Mouse (Mus musculus) embryonic fibroblast, embryonic 13.5 days (primary cell): ENCODE results near the gene Fitm1. TPM values are rescaled to one million over a fixed set of nuclear protein-coding genes. Genes with fewer than 3 reads are reported as not detected.
A peak's percentile ranks its signal among the peaks of the same experiment; 100 is the strongest.

Source experiments
- H3K27ac ChIP-seq: 2 replicates; pipeline ENCODE4 v1.5.1; 2012; ENCODE audit warnings: low read length, control low read depth, inconsistent platforms; ENCODE audit not compliant: insufficient read depth
- H3K4me1 ChIP-seq: 2 replicates; pipeline ENCODE4 v1.6.1; 2011; ENCODE audit warnings: low read length; ENCODE audit not compliant: control insufficient read depth, insufficient read depth
- H3K4me3 ChIP-seq: 2 replicates; pipeline ENCODE4 v1.5.1; 2011; ENCODE audit warnings: mild to moderate bottlenecking, control low read depth, low read length; ENCODE audit not compliant: insufficient read depth
- CTCF ChIP-seq: IDR thresholded peaks from 2 replicates; pipeline ENCODE4 v1.5.1; 2011; ENCODE audit warnings: mild to moderate bottlenecking, control low read depth, low read length, moderate library complexity, borderline replicate concordance; ENCODE audit not compliant: insufficient read depth
- POLR2A ChIP-seq: IDR thresholded peaks from 2 replicates; pipeline ENCODE4 v1.6.1; 2011; ENCODE audit warnings: low read depth, mild to moderate bottlenecking, control low read depth, low read length, moderate library complexity
- polyA plus RNA-seq: library from polyadenylated mRNA; stranded (reverse); fragments of >200 nt; gene quantifications from 2 replicates; pipeline ENCODE4 v1.2.4, GENCODE M21; 2011; ENCODE audit warnings: low read depth; ENCODE audit not compliant: missing spikeins, insufficient read length

The Fitm1 gene
- polyA plus RNA-seq = not detected in 2 replicates

DNA sequence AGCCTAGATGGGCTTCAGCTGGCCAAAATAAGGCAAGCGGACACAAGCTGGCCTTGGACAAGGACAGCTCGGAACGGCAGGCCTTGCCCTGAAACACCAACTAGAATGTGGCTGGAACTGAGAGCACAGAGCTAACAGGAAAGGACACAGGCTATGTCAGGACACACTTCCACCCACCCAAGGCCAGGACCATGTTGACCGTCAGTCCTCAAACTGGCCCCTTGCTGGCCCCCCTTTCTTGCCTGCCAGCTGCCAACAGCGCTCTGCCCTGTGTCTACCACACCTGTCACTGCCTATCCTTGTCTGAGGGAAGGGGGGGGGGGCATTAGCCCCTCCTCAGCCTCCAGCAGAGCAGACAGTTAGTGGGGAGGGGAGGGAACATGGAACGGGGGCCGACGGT is at the start of gene Fitm1:
Gene Fitm1 (plus strand): TSS at position 316 of the 400 bp plus-strand sequence.
- no peaks in the 10 kb centered on the region for H3K4me1 ChIP-seq
- no peak within 1 kb of the TSS for H3K27ac ChIP-seq
- TF ChIP-seq CTCF (no peak), POLR2A (no peak)
- H3K4me3 ChIP-seq = no peak within 1 kb of the TSS

DNA sequence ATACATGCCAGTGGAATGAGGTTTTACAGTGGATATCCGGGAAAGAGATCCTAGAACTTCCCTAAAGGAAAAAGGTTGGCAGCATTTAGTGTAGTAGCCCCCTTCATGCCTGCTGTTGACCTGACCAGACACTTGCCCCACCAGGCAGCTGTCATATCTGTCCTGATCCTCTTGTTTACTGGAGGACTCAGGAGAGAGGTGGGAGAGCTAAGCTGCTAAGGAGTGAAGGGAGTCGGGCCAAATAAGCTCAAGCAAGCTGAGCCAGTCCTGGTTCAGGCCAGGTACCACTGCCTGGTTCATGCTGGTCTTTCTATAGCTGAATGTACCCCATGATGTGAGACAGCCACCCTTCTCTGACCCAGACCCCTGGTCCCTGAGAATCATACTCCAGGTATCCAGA is 48.7 kb upstream of the Fitm1 start:
- no peak for TF ChIP-seq POLR2A
- TF ChIP-seq CTCF = no peak
- H3K27ac ChIP-seq = no peak overlapping the region
- no peak overlapping the region for H3K4me3 ChIP-seq
- no peaks in the 10 kb centered on the region for H3K4me1 ChIP-seq

DNA sequence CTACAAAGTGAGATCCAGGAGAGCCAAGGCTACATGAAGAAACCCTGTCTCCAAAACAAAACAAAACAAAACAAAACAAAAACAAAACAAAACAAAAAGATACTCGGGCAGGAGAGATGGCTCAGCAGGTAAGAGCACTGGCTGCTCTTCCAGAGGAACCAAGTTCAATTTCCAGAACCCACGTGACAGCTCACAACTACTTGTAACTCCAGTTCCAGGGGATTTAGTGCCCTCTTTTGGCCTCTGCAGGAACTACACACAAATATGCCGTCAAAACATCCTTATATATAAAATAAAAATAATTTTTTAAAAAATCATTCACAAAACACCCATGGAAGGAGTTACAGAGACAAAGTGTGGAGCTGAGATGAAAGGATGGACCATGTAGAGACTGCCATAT is 47.5 kb upstream of the Fitm1 start:
- Histone ChIP-seq H3K4me3 (no peak overlapping the region), H3K4me1 (no peaks in the 10 kb centered on the region), H3K27ac (no peak overlapping the region)
- TF ChIP-seq CTCF = no peak
- TF ChIP-seq POLR2A = no peak

DNA sequence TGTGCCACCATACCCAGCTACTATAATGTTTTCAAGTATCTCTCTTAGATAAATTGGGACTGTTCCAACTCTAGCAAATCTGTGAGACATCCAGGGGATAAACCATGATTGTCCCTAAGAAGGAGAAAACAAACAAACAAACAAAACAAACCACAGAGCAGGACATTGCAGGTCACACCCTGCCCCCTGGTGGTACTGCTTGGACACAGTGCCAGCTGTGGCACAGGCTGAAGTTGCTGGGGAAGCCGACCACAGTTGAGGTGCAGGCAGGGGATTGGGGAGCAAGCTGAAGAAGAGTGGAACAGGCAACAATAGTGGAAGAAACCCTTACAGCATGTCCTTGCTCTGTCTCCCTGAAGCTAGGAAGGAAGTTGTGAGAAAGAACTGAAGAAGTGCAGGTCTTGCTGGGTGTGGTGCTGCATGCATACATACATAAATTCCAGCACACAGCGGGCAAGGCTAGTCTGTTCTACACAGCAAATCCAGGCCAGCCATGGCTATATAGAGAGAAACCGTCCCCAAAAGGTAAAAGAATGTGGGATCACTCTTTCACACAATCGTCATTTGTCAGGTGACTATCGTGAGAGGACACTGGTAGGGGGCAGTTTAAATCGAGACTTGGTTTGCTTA is 39.2 kb upstream of the Fitm1 start:
- H3K4me3 ChIP-seq = no peak overlapping the region
- no peak overlapping the region for H3K27ac ChIP-seq
- TF ChIP-seq POLR2A (no peak), CTCF (peak; percentile 77; the same call in 1 of the 2 replicates)
- H3K4me1 ChIP-seq = no peaks in the 10 kb centered on the region

DNA sequence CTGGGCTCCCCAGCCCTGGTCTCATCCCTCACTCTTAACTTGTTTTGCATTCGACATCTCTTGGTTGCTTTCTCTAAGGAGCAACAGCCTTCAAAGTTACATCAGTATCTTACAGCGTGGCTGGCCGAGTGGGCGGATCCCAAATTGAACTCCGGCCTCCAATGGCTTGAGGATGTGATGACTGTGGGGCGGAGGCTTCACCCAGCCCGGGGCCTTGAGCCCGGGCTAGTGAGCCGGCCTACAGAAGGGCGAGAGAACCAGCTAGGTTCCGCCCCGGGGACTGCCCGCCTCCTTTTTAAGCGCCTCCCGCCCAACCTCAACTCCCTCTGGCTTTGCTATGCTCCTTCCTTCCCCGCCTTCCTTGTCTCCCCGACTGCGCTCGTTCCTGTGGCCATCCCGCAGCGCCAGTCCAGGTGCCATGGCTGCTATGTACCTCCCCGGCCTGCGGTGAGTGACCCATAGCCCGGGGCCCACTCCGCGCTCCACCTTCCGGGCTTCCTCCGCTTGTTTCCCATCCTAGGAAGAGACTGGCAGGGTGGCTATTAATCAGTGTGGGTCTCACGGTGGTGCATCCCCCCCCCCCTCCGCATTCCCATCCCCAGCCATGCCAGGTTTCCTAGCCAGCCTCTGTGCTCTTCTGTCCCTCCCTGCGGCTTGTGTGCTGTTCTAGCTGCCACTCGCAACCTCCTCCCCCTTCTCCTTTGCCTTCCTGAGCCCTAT is 35.2 kb upstream of the Fitm1 start, which contains the start of gene Pck2:
Gene Pck2 (plus strand): TSS at position 200 of the 720 bp plus-strand sequence.
- H3K4me1 ChIP-seq = 0 out of 2 replicates have a peak, but pooled peaks cover 2% of the 10 kb centered on the region
- peak within 1 kb of the TSS; percentile 95 for H3K27ac ChIP-seq
- TF ChIP-seq POLR2A (peak; percentile 92), CTCF (no peak)
- H3K4me3 ChIP-seq = peak within 1 kb of the TSS; percentile 83

DNA sequence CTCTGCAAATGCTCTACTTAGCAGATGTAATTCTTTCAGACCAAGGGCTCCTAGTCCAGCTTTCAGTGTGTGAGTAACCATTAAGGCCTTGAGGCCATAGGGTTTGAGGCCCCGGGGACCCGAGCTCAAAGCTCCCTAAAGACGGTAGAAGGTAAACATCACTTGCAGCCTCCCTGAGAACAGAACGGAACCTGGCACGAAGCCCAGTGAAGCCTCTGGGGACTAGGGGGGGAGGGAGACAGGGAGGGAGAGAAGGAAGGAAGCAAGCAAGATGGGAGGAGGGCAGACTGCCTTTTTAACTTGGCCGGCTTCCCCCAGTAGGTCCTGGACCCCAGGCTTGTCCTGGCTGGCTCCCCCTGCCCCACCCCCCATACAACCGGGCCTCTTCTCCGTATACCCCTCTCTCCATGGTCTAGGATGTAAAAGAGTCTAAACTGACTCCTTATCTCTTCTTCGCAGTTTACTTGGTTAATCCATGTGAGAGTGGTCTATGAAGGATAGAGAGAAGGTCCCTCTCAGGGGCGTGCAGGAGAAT is 34.6 kb upstream of the Fitm1 start:
- Histone ChIP-seq H3K4me3 (peak overlapping the region; percentile 83), H3K4me1 (0 out of 2 replicates have a peak, but pooled peaks cover 2% of the 10 kb centered on the region), H3K27ac (peak overlapping the region; percentile 23; the same call in 1 of the 2 replicates)
- TF ChIP-seq POLR2A (peak; percentile 34; the same call in 1 of the 2 replicates), CTCF (no peak)

DNA sequence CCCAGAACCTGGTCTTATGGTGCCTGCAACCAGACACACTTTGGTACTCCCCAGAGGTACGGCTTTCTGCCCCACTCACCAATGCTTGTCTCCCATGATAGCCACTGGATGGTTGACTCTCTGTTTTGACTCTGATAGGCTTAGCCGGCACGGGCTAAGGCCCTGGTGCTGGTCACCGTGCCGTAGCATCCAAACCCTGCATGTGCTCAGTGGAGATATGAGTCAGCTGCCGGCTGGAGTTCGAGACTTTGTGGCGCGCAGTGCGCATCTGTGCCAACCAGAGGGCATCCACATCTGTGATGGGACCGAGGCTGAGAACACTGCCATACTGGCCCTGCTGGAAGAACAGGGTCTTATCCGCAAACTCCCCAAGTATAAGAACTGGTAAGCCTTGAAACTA is 33.1 kb upstream of the Fitm1 start:
- no peak overlapping the region for H3K4me3 ChIP-seq
- TF ChIP-seq CTCF (no peak), POLR2A (no peak)
- no peak overlapping the region for H3K27ac ChIP-seq
- H3K4me1 ChIP-seq = 0 out of 2 replicates have a peak, but pooled peaks cover 2% of the 10 kb centered on the region

DNA sequence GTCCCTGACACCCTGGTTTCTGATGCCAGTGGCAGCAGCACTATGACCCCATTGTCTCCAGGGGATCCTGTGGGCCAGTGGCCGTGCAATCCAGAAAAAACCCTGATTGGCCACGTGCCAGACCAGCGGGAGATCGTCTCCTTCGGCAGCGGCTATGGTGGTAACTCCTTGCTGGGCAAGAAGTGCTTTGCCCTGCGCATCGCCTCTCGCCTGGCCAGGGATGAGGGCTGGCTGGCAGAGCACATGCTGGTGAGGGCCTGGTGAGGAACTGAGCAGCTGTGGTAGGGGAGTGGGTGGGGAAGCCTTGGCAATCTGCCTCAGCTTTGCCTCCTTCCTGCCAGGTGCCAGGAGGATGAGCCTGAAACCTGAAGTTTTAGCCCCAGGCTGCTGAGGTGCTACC is 31.1 kb upstream of the Fitm1 start:
- no peak overlapping the region for H3K27ac ChIP-seq
- H3K4me3 ChIP-seq = no peak overlapping the region
- 0 out of 2 replicates have a peak, but pooled peaks cover 2% of the 10 kb centered on the region for H3K4me1 ChIP-seq
- TF ChIP-seq POLR2A (no peak), CTCF (no peak)

DNA sequence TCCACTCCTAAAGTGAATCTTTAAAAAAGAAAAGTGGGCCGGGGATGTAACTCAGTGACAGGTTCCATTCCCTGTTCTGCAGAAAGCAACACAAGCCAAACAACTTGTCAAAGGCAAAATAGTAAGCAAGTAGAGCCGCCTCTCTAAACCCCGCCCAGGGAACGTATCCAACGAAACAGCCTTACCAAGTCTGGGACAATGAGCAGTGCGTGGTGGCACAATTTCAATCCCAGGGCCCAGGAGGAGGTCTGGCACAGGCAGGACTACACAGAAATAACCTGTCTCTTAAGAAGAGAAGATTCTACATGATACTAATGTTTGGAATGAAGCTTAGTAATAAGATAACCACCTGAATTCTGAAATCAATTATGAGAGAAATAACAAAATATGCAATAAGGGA is 25.2 kb upstream of the Fitm1 start:
- no peak overlapping the region for H3K4me3 ChIP-seq

DNA sequence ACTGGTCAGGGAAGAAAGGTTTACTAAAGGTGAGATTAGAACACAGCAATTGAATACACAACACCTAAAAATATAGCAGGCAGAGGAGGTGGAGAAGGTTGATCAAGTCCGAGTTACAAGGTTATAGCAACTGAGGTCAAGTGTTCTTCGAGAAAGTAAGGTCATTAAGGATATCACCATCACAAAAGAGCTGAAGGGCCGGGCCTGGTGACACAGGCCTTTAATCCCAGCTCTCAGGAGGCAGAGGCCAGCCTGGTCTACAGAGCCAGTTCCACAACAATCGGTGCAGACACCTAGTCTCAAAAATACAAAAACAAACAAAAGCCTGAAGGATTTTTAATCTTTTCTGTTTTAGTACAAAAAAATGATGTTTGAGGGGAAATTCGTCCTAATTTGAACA is 24.1 kb upstream of the Fitm1 start:
- TF ChIP-seq POLR2A (peak; percentile 20; the same call in 1 of the 2 replicates), CTCF (no peak)
- Histone ChIP-seq H3K27ac (no peak overlapping the region), H3K4me1 (no peaks in the 10 kb centered on the region), H3K4me3 (no peak overlapping the region)

More for the DNA sequence above, 25.2 kb upstream of the Fitm1 start:
- Histone ChIP-seq H3K27ac (no peak overlapping the region), H3K4me1 (no peaks in the 10 kb centered on the region)
- no peak for TF ChIP-seq POLR2A
- no peak for TF ChIP-seq CTCF
